Mouse (Mus musculus): Measurements from ENCODE around the gene Gm20388. TPM values are rescaled to one million over a fixed set of nuclear protein-coding genes. Genes with fewer than 3 reads are reported as not detected.

Gm20388 gene
- total and polyA plus RNA-seq, 2 experiments from 2014 or later = 51.3 TPM; not detected in 1

- peak overlapping the region; percentile 30 for H3K4me3 ChIP-seq (ENCODE audit: low read depth, low read length)
- H3K27me3 ChIP-seq (ENCODE audit: insufficient read depth, low read length) = no peaks in the 10 kb centered on the region
- H3K9ac ChIP-seq = 0 out of 2 replicates have a peak overlapping the region, but pooled peaks have one; percentile 15
- no peaks in the 10 kb centered on the region for H3K36me3 ChIP-seq (ENCODE audit: insufficient read depth)
- DNase-seq (peak; percentile 34), ATAC-seq (peak; percentile 50; the same call in 1 of the 2 replicates)
- H3K4me1 ChIP-seq (ENCODE audit: insufficient read depth) = no peaks in the 10 kb centered on the region
- H3K27ac ChIP-seq (ENCODE audit: low read depth, low read length) = no peak overlapping the region
- H3K4me2 ChIP-seq (ENCODE audit: low read depth) = peak overlapping the region; percentile 46
- H3K9me3 ChIP-seq (ENCODE audit: low read length) = peaks cover 7% of the 10 kb centered on the region; the same call in 1 of the 2 replicates
- WGBS = 53% methylated on average over 10 of the region's 10 CpGs
- peak; percentile 55 for TF ChIP-seq CTCF (IDR thresholded peaks at IDR 0.05; ENCODE audit: low read depth)
Observed at GRCm38 (mm10) chr8:122865441-122865840, 2954.8 kb downstream of the Gm20388 start.

- Histone ChIP-seq H3K4me1 (ENCODE audit: insufficient read depth) (no peaks in the 10 kb centered on the region), H3K27ac (ENCODE audit: low read depth, low read length) (no peak overlapping the region), H3K4me2 (ENCODE audit: low read depth) (no peak overlapping the region), H3K4me3 (ENCODE audit: low read depth, low read length) (no peak overlapping the region), H3K9me3 (ENCODE audit: low read length) (peaks cover 7% of the 10 kb centered on the region; the same call in 1 of the 2 replicates), H3K9ac (no peak overlapping the region), H3K27me3 (ENCODE audit: insufficient read depth, low read length) (no peaks in the 10 kb centered on the region), H3K36me3 (ENCODE audit: insufficient read depth) (no peaks in the 10 kb centered on the region)
- DNase-seq (no peak), ATAC-seq (no peak)
- WGBS = 88% methylated on average over 8 of the region's 8 CpGs
- no peak for TF ChIP-seq CTCF (IDR thresholded peaks at IDR 0.05; ENCODE audit: low read depth)
Observed at GRCm38 (mm10) chr8:122866231-122866630, 2955.6 kb downstream of the Gm20388 start.

GRCm38 (mm10) chr8:122867982-122868381 lies 2957.3 kb downstream of the Gm20388 start:
- Histone ChIP-seq H3K4me1 (ENCODE audit: insufficient read depth) (no peaks in the 10 kb centered on the region), H3K4me2 (ENCODE audit: low read depth) (no peak overlapping the region), H3K9ac (no peak overlapping the region), H3K27ac (ENCODE audit: low read depth, low read length) (no peak overlapping the region), H3K36me3 (ENCODE audit: insufficient read depth) (no peaks in the 10 kb centered on the region), H3K27me3 (ENCODE audit: insufficient read depth, low read length) (no peaks in the 10 kb centered on the region), H3K4me3 (ENCODE audit: low read depth, low read length) (no peak overlapping the region), H3K9me3 (ENCODE audit: low read length) (peaks cover 7% of the 10 kb centered on the region; the same call in 1 of the 2 replicates)
- TF ChIP-seq CTCF (IDR thresholded peaks at IDR 0.05; ENCODE audit: low read depth) = no peak
- WGBS = 84% methylated on average over 6 of the region's 6 CpGs
- DNase-seq (no peak), ATAC-seq (no peak)

- no peak overlapping the region for H3K4me3 ChIP-seq (ENCODE audit: low read depth, low read length)
- no peaks in the 10 kb centered on the region for H3K27me3 ChIP-seq (ENCODE audit: insufficient read depth, low read length)
- no peak for TF ChIP-seq CTCF (IDR thresholded peaks at IDR 0.05; ENCODE audit: low read depth)
- peaks cover 7% of the 10 kb centered on the region; the same call in 1 of the 2 replicates for H3K9me3 ChIP-seq (ENCODE audit: low read length)
- H3K4me2 ChIP-seq (ENCODE audit: low read depth) = no peak overlapping the region
- H3K4me1 ChIP-seq (ENCODE audit: insufficient read depth) = no peaks in the 10 kb centered on the region
- DNase-seq (no peak), ATAC-seq (no peak)
- WGBS = 14% methylated on average over 31 of the region's 31 CpGs
- H3K36me3 ChIP-seq (ENCODE audit: insufficient read depth) = no peaks in the 10 kb centered on the region
- H3K27ac ChIP-seq (ENCODE audit: low read depth, low read length) = no peak overlapping the region
- H3K9ac ChIP-seq = no peak overlapping the region
Observed at GRCm38 (mm10) chr8:122870377-122870863, 2959.8 kb downstream of the Gm20388 start.

- no peak overlapping the region for H3K27ac ChIP-seq (ENCODE audit: low read depth, low read length)
- no peak for DNase-seq
- no peaks in the 10 kb centered on the region for H3K9me3 ChIP-seq (ENCODE audit: low read length)
- no peak overlapping the region for H3K4me2 ChIP-seq (ENCODE audit: low read depth)
- 63% methylated on average over 9 of the region's 9 CpGs for WGBS
- no peaks in the 10 kb centered on the region for H3K27me3 ChIP-seq (ENCODE audit: insufficient read depth, low read length)
- no peak overlapping the region for H3K4me3 ChIP-seq (ENCODE audit: low read depth, low read length)
- no peak overlapping the region for H3K9ac ChIP-seq
- no peaks in the 10 kb centered on the region for H3K36me3 ChIP-seq (ENCODE audit: insufficient read depth)
- H3K4me1 ChIP-seq (ENCODE audit: insufficient read depth) = no peaks in the 10 kb centered on the region
- TF ChIP-seq CTCF (IDR thresholded peaks at IDR 0.05; ENCODE audit: low read depth) = no peak
- ATAC-seq = no peak
Observed at GRCm38 (mm10) chr8:122871663-122872062, 2961.0 kb downstream of the Gm20388 start.

GRCm38 (mm10) chr8:122873171-122873570 lies 2962.5 kb downstream of the Gm20388 start:
- Histone ChIP-seq H3K9ac (no peak overlapping the region), H3K4me3 (ENCODE audit: low read depth, low read length) (no peak overlapping the region), H3K4me1 (ENCODE audit: insufficient read depth) (no peaks in the 10 kb centered on the region), H3K9me3 (ENCODE audit: low read length) (no peaks in the 10 kb centered on the region), H3K4me2 (ENCODE audit: low read depth) (no peak overlapping the region), H3K36me3 (ENCODE audit: insufficient read depth) (no peaks in the 10 kb centered on the region), H3K27ac (ENCODE audit: low read depth, low read length) (no peak overlapping the region), H3K27me3 (ENCODE audit: insufficient read depth, low read length) (no peaks in the 10 kb centered on the region)
- TF ChIP-seq CTCF (IDR thresholded peaks at IDR 0.05; ENCODE audit: low read depth) = no peak
- no peak for DNase-seq
- 45% methylated on average over 6 of the region's 6 CpGs for WGBS
- ATAC-seq = 0 out of 2 replicates have a peak, but pooled peaks have one; percentile 51

GRCm38 (mm10) chr8:122875186-122875585 lies 2964.5 kb downstream of the Gm20388 start:
- no peaks in the 10 kb centered on the region for H3K4me1 ChIP-seq (ENCODE audit: insufficient read depth)
- 84% methylated on average over 5 of the region's 5 CpGs for WGBS
- H3K9me3 ChIP-seq (ENCODE audit: low read length) = no peaks in the 10 kb centered on the region
- H3K27me3 ChIP-seq (ENCODE audit: insufficient read depth, low read length) = no peaks in the 10 kb centered on the region
- TF ChIP-seq CTCF (IDR thresholded peaks at IDR 0.05; ENCODE audit: low read depth) = no peak
- no peak for ATAC-seq
- H3K36me3 ChIP-seq (ENCODE audit: insufficient read depth) = no peaks in the 10 kb centered on the region
- H3K9ac ChIP-seq = no peak overlapping the region
- H3K27ac ChIP-seq (ENCODE audit: low read depth, low read length) = no peak overlapping the region
- no peak overlapping the region for H3K4me2 ChIP-seq (ENCODE audit: low read depth)
- H3K4me3 ChIP-seq (ENCODE audit: low read depth, low read length) = no peak overlapping the region
- DNase-seq = no peak

Data from forebrain, postnatal 0 days (tissue).